In genomic region chr8:83239341-83239740, GRCm38 (mm10) we compare ENCODE assay signal across 31 mouse cellular contexts. TPM values are rescaled to one million over a fixed set of nuclear protein-coding genes. Genes with fewer than 3 reads are reported as not detected.
DNase-seq lines count a peak whose midpoint lies in the region; ATAC-seq and TF ChIP-seq lines count a peak whose summit lies in the region.
"Had no signal": no experiment of that assay in that cellular context is flagged by ENCODE, and none has a peak within 500 bp of the region (broad histone marks: within the 10 kb centered on the region; RNA-seq: fewer than 3 reads in every experiment).

No protein-coding gene starts in this region.

- peaks cover 35% of the 10 kb centered on the region for H3K36me3 ChIP-seq in forebrain, embryonic 14.5 days (ENCODE audit: control insufficient read depth, insufficient read depth, low read length)
- peaks cover 45% of the 10 kb centered on the region for H3K36me3 ChIP-seq in forebrain, embryonic 10.5 days (replicated peaks)
- H3K36me3 ChIP-seq: embryonic facial prominence, embryonic 15.5 days; heart, embryonic 15.5 days; liver, embryonic 15.5 days had no signal

- H3K27ac ChIP-seq in forebrain, embryonic 14.5 days (ENCODE audit: low read depth, low read length): no peak overlapping the region
- no peak overlapping the region for H3K27ac ChIP-seq in forebrain, embryonic 10.5 days
- no peak overlapping the region for H3K27ac ChIP-seq in gastrocnemius, adult 2 months
- H3K27ac ChIP-seq: embryonic facial prominence, embryonic 15.5 days; heart, embryonic 15.5 days; limb, embryonic 10.5 days; liver, embryonic 15.5 days; neural tube, embryonic 12.5 days had no signal

- no peak for ATAC-seq in forebrain, embryonic 14.5 days
- ATAC-seq: inflammation-experienced regulatory T-cells, adult 6 months had no signal

- no peaks in the 10 kb centered on the region for H3K27me3 ChIP-seq in forebrain, embryonic 14.5 days (replicated peaks; ENCODE audit: control insufficient read depth, insufficient read depth, low read length)
- H3K27me3 ChIP-seq in forebrain, embryonic 10.5 days (ENCODE audit: poor library complexity, severe bottlenecking): no peaks in the 10 kb centered on the region
- H3K27me3 ChIP-seq: embryonic facial prominence, embryonic 15.5 days; heart, embryonic 15.5 days; liver, embryonic 15.5 days; neural tube, embryonic 12.5 days had no signal

- no peak for TF ChIP-seq CTCF in gastrocnemius, adult 2 months (IDR thresholded peaks at IDR 0.05)

- intact Hi-C loops in gastrocnemius, adult 2 months (cut with DNase I): no loop called here

- H3K9ac ChIP-seq in forebrain, embryonic 14.5 days (ENCODE audit: low read length): no peak overlapping the region
- H3K9ac ChIP-seq: embryonic facial prominence, embryonic 15.5 days; heart, embryonic 15.5 days; liver, embryonic 15.5 days; neural tube, embryonic 12.5 days had no signal

- H3K4me3 ChIP-seq in forebrain, embryonic 14.5 days (ENCODE audit: low read depth, low read length): no peak overlapping the region
- H3K4me3 ChIP-seq in forebrain, embryonic 10.5 days: no peak overlapping the region
- H3K4me3 ChIP-seq in gastrocnemius, adult 2 months: no peak overlapping the region
- H3K4me3 ChIP-seq: embryonic facial prominence, embryonic 15.5 days; heart, embryonic 15.5 days; limb, embryonic 10.5 days; liver, embryonic 15.5 days; neural tube, embryonic 12.5 days had no signal

- no peaks in the 10 kb centered on the region for H3K9me3 ChIP-seq in forebrain, embryonic 14.5 days (replicated peaks; ENCODE audit: control insufficient read depth, low read length)
- H3K9me3 ChIP-seq in forebrain, embryonic 10.5 days: no peaks in the 10 kb centered on the region
- H3K9me3 ChIP-seq: embryonic facial prominence, embryonic 15.5 days; heart, embryonic 15.5 days; limb, embryonic 10.5 days; liver, embryonic 15.5 days; neural tube, embryonic 12.5 days had no signal

- no peak overlapping the region for H3K4me2 ChIP-seq in forebrain, embryonic 14.5 days (ENCODE audit: low read length)
- H3K4me2 ChIP-seq: embryonic facial prominence, embryonic 15.5 days; heart, embryonic 15.5 days; liver, embryonic 15.5 days; neural tube, embryonic 12.5 days had no signal

- H3K4me1 ChIP-seq in forebrain, embryonic 14.5 days (ENCODE audit: control insufficient read depth, insufficient read depth, low read length): no peaks in the 10 kb centered on the region
- no peaks in the 10 kb centered on the region for H3K4me1 ChIP-seq in forebrain, embryonic 10.5 days
- H3K4me1 ChIP-seq: embryonic facial prominence, embryonic 15.5 days; limb, embryonic 10.5 days; liver, embryonic 15.5 days; neural tube, embryonic 12.5 days had no signal

- DNase-seq in forebrain, embryonic 14.5 days (ENCODE audit: low spot score): peak; percentile 22
- DNase-seq in forebrain, embryonic 10.5 days (ENCODE audit: extremely low spot score, low spot score): no peak
- peak; percentile 11 to 21 for DNase-seq in layer of hippocampus, adult 18-20 months (ENCODE audit: low spot score in 2 of 2)
- no peak for DNase-seq in layer of hippocampus, postnatal 25 days (ENCODE audit: extremely low spot score in 1 of 2, low spot score in 1 of 2)
- peak; percentile 9 for DNase-seq in thymus, postnatal 14 days
- no peak for DNase-seq in thymus, postnatal 36 days
- DNase-seq in gastrocnemius, adult 2 months: no peak
- DNase-seq: adrenal gland, adult 2 months; heart, postnatal 36 days; kidney, adult 18-20 months; kidney, postnatal 4 days; layer of hippocampus, adult 9-11 months; liver; lung, postnatal 4 days; retina, postnatal 1 day; right cerebral cortex, postnatal 25 days; spleen, adult 18-20 months had no signal

RNA-seq across cellular contexts. Expression of gene Ucp1, which starts 50.8 kb away (rescaled TPM):
- 0.14 and 0.30 TPM in 2 replicates for polyA plus RNA-seq in forebrain, embryonic 14.5 days (2014; fragmentation: Nextera tagmentation; extraction: Ambion mirVana)
- polyA plus RNA-seq in forebrain, embryonic 10.5 days (2016; fragmentation: Nextera tagmentation; extraction: Ambion mirVana): not detected in 2 replicates
- total RNA-seq in layer of hippocampus, adult 18-20 months (2021): not detected
- not detected for total RNA-seq in layer of hippocampus, postnatal 25 days (2021)
- not detected for total RNA-seq in gastrocnemius, adult 2 months (2021)
- total RNA-seq: common myeloid progenitor, adult 5-6 weeks; gastrocnemius, adult 8-10 months; left cerebral cortex, adult 8-10 months; megakaryocyte-erythroid progenitor cell, adult 5-6 weeks; MEL had no signal
- polyA plus RNA-seq: C2C12; heart, embryonic 15.5 days; inflammation-experienced regulatory T-cells, adult 6 months; kidney, embryonic 16.5 days; limb, embryonic 10.5 days; liver, embryonic 15.5 days; lung, embryonic 16.5 days had no signal

Comparison
In these comparisons a context has a peak if more than half of its experiments do, and no peak if none do; other contexts are left out.
1. DNase-seq: peak in forebrain, embryonic 14.5 days (single experiment), layer of hippocampus, adult 18-20 months (2 of 2) and thymus, postnatal 14 days (single experiment); none in forebrain, embryonic 10.5 days (single experiment), layer of hippocampus, postnatal 25 days (0 of 2), thymus, postnatal 36 days (0 of 2) and gastrocnemius, adult 2 months (single experiment).